Comparison of ENCODE assay signal across 8 mouse cellular contexts in the genomic region with DNA sequence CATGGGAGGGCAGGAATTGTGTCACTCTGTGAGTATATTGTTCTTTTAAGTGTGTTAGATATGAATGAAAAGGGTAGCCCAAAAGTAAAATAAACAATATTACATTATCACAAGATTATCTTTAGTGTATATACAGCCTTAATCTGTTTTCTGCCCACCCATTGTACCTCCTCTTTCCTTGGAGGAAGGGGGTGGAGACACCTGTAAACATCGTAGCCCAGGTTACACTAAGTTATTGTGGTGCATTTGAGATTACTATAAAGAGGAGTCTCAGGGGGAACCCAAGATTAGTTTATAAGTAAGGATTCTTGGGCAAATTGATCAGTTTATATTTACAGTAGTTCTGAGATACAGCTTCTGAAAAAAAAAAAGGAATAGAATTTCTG. TPM values are rescaled to one million over a fixed set of nuclear protein-coding genes. Genes with fewer than 3 reads are reported as not detected.
A peak's percentile ranks its signal among the peaks of the same experiment; 100 is the strongest.
DNase-seq lines count a peak whose midpoint lies in the region; ATAC-seq and TF ChIP-seq lines count a peak whose summit lies in the region.

No protein-coding gene starts in this region.

- peaks cover 8% of the 10 kb centered on the region; the same call in 1 of the 2 replicates for H3K4me1 ChIP-seq in heart, embryonic 10.5 days
- peaks cover 8 to 64% of the 10 kb centered on the region in 2 experiments for H3K4me1 ChIP-seq in CH12.LX (ENCODE audit: control insufficient read depth in 1 of 2, insufficient read depth in 2 of 2)
- H3K4me1 ChIP-seq in forebrain, postnatal 0 days (ENCODE audit: insufficient read depth) = peaks cover 8% of the 10 kb centered on the region; the same call in 1 of the 2 replicates

- TF ChIP-seq EP300 in CH12.LX (IDR thresholded peaks at IDR 0.05; ENCODE audit: low read length) = no peak

- peak overlapping the region; percentile 91 for H3K9ac ChIP-seq in CH12.LX (ENCODE audit: insufficient read depth, low read depth)
- peak overlapping the region; percentile 87; the same call in 1 of the 2 replicates for H3K9ac ChIP-seq in forebrain, postnatal 0 days

- peaks cover 58% of the 10 kb centered on the region for H3K79me2 ChIP-seq in CH12.LX (replicated peaks; ENCODE audit: control insufficient read depth, extremely low read depth, insufficient read depth, poor library complexity, severe bottlenecking)
- peaks cover 55% of the 10 kb centered on the region for H3K79me2 ChIP-seq in macrophage (ENCODE audit: inconsistent target)

- no peak for ATAC-seq in forebrain, postnatal 0 days

- peak overlapping the region; percentile 93; the same call in 1 of the 2 replicates for H3K27ac ChIP-seq in heart, embryonic 10.5 days
- H3K27ac ChIP-seq in CH12.LX (ENCODE audit: insufficient read depth, low read depth) (peak overlapping the region; percentile 94; the same call in 1 of the 2 replicates), macrophage (no peak overlapping the region)
- no peak overlapping the region for H3K27ac ChIP-seq in forebrain, postnatal 0 days (ENCODE audit: low read depth, low read length)

- H3K36me3 ChIP-seq in heart, embryonic 10.5 days = no peaks in the 10 kb centered on the region
- H3K36me3 ChIP-seq in CH12.LX (replicated peaks in 1 of 2; ENCODE audit: control insufficient read depth in 1 of 2, insufficient read depth in 1 of 2, low read length in 1 of 2) (peaks cover 0 to 26% of the 10 kb centered on the region in 2 experiments), macrophage (ENCODE audit: inconsistent target) (no peaks in the 10 kb centered on the region)
- H3K36me3 ChIP-seq in forebrain, postnatal 0 days (ENCODE audit: insufficient read depth) = no peaks in the 10 kb centered on the region

- no peak for TF ChIP-seq POLR2A in CH12.LX (IDR thresholded peaks at IDR 0.05; ENCODE audit: low read depth, low read length)

- 41% methylated on average over 1 of the region's 1 CpGs for WGBS in heart, embryonic 10.5 days
- WGBS in forebrain, postnatal 0 days = 41% methylated on average over 1 of the region's 1 CpGs
- 60% methylated on average over 1 of the region's 1 CpGs for WGBS in macrophage (ENCODE audit: missing documents)

- dilution Hi-C loops in CH12.LX (cut with MboI; ENCODE audit: extremely low pct_ligation_motif_present, extremely low pct_unique_long_range_greater_than_20kb, low sequenced_read_pairs) = no loop called here

- H3K27me3 ChIP-seq in heart, embryonic 10.5 days (ENCODE audit: insufficient read depth, poor library complexity, severe bottlenecking) = no peaks in the 10 kb centered on the region
- H3K27me3 ChIP-seq in CH12.LX (replicated peaks) = no peaks in the 10 kb centered on the region
- H3K27me3 ChIP-seq in forebrain, postnatal 0 days (ENCODE audit: insufficient read depth, low read length) = no peaks in the 10 kb centered on the region

- TF ChIP-seq RAD21 in CH12.LX (IDR thresholded peaks at IDR 0.05; ENCODE audit: low read depth, low read length) = no peak

- DNase-seq in heart, embryonic 10.5 days (ENCODE audit: low spot score) = no peak
- no peak for DNase-seq in heart, postnatal 4 days
- no peak for DNase-seq in CH12.LX (ENCODE audit: extremely low read depth)
- no peak for DNase-seq in forebrain, postnatal 0 days
- DNase-seq in cerebellum, adult 9-10 months = no peak
- DNase-seq in cerebellum, postnatal 36 days = no peak
- DNase-seq in urinary bladder, postnatal 36 days (ENCODE audit: low spot score in 2 of 2) = no peak

- H3K4me2 ChIP-seq in CH12.LX (ENCODE audit: insufficient read depth, low read depth, poor library complexity, severe bottlenecking) = peak overlapping the region; percentile 78; the same call in 1 of the 2 replicates
- H3K4me2 ChIP-seq in forebrain, postnatal 0 days (ENCODE audit: low read depth) = peak overlapping the region; percentile 63

- H3K4me3 ChIP-seq in heart, embryonic 10.5 days = peak overlapping the region; percentile 95
- peak overlapping the region; percentile 84 to 92 (median 86) for H3K4me3 ChIP-seq in CH12.LX (replicated peaks in 1 of 3; ENCODE audit: low read depth in 2 of 3, low read length in 2 of 3, poor library complexity in 1 of 3)
- H3K4me3 ChIP-seq in forebrain, postnatal 0 days (ENCODE audit: low read depth, low read length) = peak overlapping the region; percentile 85
- peak overlapping the region; percentile 35; the same call in 1 of the 2 replicates for H3K4me3 ChIP-seq in macrophage (ENCODE audit: inconsistent target)

- H3K9me3 ChIP-seq in heart, embryonic 10.5 days = no peaks in the 10 kb centered on the region
- H3K9me3 ChIP-seq in CH12.LX (replicated peaks; ENCODE audit: low read length) = no peaks in the 10 kb centered on the region
- H3K9me3 ChIP-seq in forebrain, postnatal 0 days (ENCODE audit: low read length) = no peaks in the 10 kb centered on the region

- no peak for TF ChIP-seq CTCF in CH12.LX (conservative IDR thresholded peaks at IDR 0.05 in 1 of 2, IDR thresholded peaks at IDR 0.05 in 1 of 2; ENCODE audit: low read depth in 2 of 2, low read length in 2 of 2)
- TF ChIP-seq CTCF in forebrain, postnatal 0 days (IDR thresholded peaks at IDR 0.05; ENCODE audit: low read depth) = no peak

- in situ Hi-C loops in CH12.LX (cut with MboI; ENCODE audit: low pct_ligation_motif_present, low pct_unique_long_range_greater_than_20kb, low sequenced_read_pairs) = no loop called here

TF ChIP-seq in CH12.LX, 34 proteins besides CTCF, POLR2A, EP300 and RAD21:
- peak; percentile 11; the same call in 1 of the 2 replicates for TF ChIP-seq SIN3A (IDR thresholded peaks at IDR 0.05; ENCODE audit: low read length)
- no peak for TF ChIP-seq NRF1 (IDR thresholded peaks at IDR 0.05; ENCODE audit: low read depth, low read length)

RNA-seq across cellular contexts. Expression of a gene that starts 1.3 kb away (rescaled TPM):
- polyA plus RNA-seq in heart, embryonic 10.5 days (2016; fragmentation: Nextera tagmentation; extraction: Ambion mirVana) = 7.3 and 7.8 TPM in 2 replicates
- 10 to 100 TPM; 13.8 to 16.9 TPM for total RNA-seq in heart, postnatal 4 days (2021)
- 24.0 and 37.1 TPM in 2 replicates for total RNA-seq in CH12.LX (2012; rRNA removed)
- 18.3 and 22.6 TPM in 2 replicates for total RNA-seq in CH12.LX (2014; rRNA removed)
- 35.8 and 41.1 TPM in 2 replicates for polyA plus RNA-seq in CH12.LX (2012; ENCODE audit: insufficient read length, low read depth)
- 10.5 and 18.5 TPM in 2 replicates for total RNA-seq in forebrain, postnatal 0 days (2014; rRNA removed)
- 2.8 and 5.2 TPM in 2 replicates for polyA plus RNA-seq in forebrain, postnatal 0 days (2015; fragmentation: Nextera tagmentation; extraction: Ambion mirVana)
- total RNA-seq in macrophage (2018; cell fraction: chromatin; rRNA removed) = 100 to 1,000 TPM in 14 of 26 experiments, 10 to 100 TPM in 12; 43.1 to 344 (median 115) TPM
- total RNA-seq in macrophage (2018; cell fraction: cytosol; rRNA removed) = 10 to 100 TPM in 10 of 26 experiments, 1 to 10 TPM in 16; 5.8 to 34.6 (median 8.7) TPM
- total RNA-seq in macrophage (2018; cell fraction: nucleus; rRNA removed) = 100 to 1,000 TPM in 9 of 26 experiments, 10 to 100 TPM in 17; 29.8 to 237 (median 83.8) TPM
- polyA plus RNA-seq in macrophage (2018) = 4.0 to 7.6 TPM (median 5.1 TPM) in 3 replicates

Comparison
In these comparisons a context has a peak if more than half of its experiments do, and no peak if none do; other contexts are left out.
1. H3K27ac ChIP-seq: peak in heart, embryonic 10.5 days (single experiment) and CH12.LX (single experiment); none in forebrain, postnatal 0 days (single experiment) and macrophage (single experiment).
2. H3K4me3 ChIP-seq: peak in every context shown above with its lines; median percentile 95 in heart, embryonic 10.5 days; 86 in CH12.LX; 85 in forebrain, postnatal 0 days; 35 in macrophage.